Mouse (Mus musculus) heart, postnatal 0 days (tissue): ENCODE results near the gene Samd7. TPM values are rescaled to one million over a fixed set of nuclear protein-coding genes. Genes with fewer than 3 reads are reported as not detected.
"Not testable (repeated sequence)": the region's sequence is repeated elsewhere in the genome, so short reads cannot be mapped to it uniquely, and the experiment has no call there.

Experiments
- ATAC-seq: fragments of 200-750 bp; cut with Nextera tagmentation; 2 replicates; pipeline ENCODE4 v1.8.0; 2017; ENCODE audit warnings: low read depth, moderate number of reproducible peaks, moderate library complexity; ENCODE audit not compliant: insufficient read depth
- DNase-seq: peaks from one replicate; pipeline ENCODE4 v3.0.0-alpha.2; 2016; ENCODE audit warnings: low spot score
- H3K27ac ChIP-seq: fragments of 300-500 bp; sonication (generic); 2 replicates; pipeline ENCODE4 v1.5.1; 2014; ENCODE audit warnings: low read depth, mild to moderate bottlenecking
- H3K27me3 ChIP-seq: fragments of 300-500 bp; sonication (generic); 2 replicates; pipeline ENCODE4 v1.6.1; 2014; ENCODE audit warnings: low read length, mixed read lengths; ENCODE audit not compliant: control insufficient read depth, insufficient read depth
- H3K36me3 ChIP-seq: fragments of 300-500 bp; sonication (generic); replicated peaks from 2 replicates; pipeline ENCODE4 v1.6.1; 2014; ENCODE audit warnings: low read length, mixed read lengths; ENCODE audit not compliant: control insufficient read depth, insufficient read depth
- H3K4me1 ChIP-seq: fragments of 300-500 bp; sonication (generic); 2 replicates; pipeline ENCODE4 v1.6.1; 2014; ENCODE audit warnings: antibody characterized with exemption; ENCODE audit not compliant: control insufficient read depth, insufficient read depth
- H3K4me2 ChIP-seq: fragments of 300-500 bp; sonication (generic); 2 replicates; pipeline ENCODE4 v1.6.1; 2014; ENCODE audit warnings: low read depth, mild to moderate bottlenecking, low read length, moderate library complexity
- H3K4me3 ChIP-seq: fragments of 300-500 bp; sonication (generic); 2 replicates; pipeline ENCODE4 v1.5.1; 2014; ENCODE audit warnings: low read depth, low read length
- H3K9ac ChIP-seq: fragments of 300-500 bp; sonication (generic); replicated peaks from 2 replicates; pipeline ENCODE4 v1.6.1; 2014; ENCODE audit warnings: low read depth, low read length, mixed read lengths
- H3K9me3 ChIP-seq: fragments of 300-500 bp; sonication (generic); replicated peaks from 2 replicates; pipeline ENCODE4 v1.6.1; 2016; ENCODE audit warnings: low read length; ENCODE audit not compliant: control insufficient read depth
- CTCF ChIP-seq: IDR thresholded peaks from 2 replicates; pipeline ENCODE4 v1.5.1; 2016; ENCODE audit warnings: antibody characterized with exemption, control low read depth, low read depth
- EP300 ChIP-seq: IDR thresholded peaks from 2 replicates; pipeline ENCODE4 v1.6.1; 2016; ENCODE audit warnings: antibody characterized with exemption, low read depth
- WGBS: fragments of 180-500 bp; shearing (Covaris S2); extraction: QIAGEN DNeasy Blood & Tissue Kit; methylation state at CpG from one replicate; pipeline ENCODE4 v1.1.7; 2014; 5-methylcytosine and 5-hydroxymethylcytosine counted together
- polyA plus RNA-seq: library from polyadenylated mRNA; unstranded; fragments of >200 nt; fragmentation: Nextera tagmentation; extraction: Ambion mirVana; gene quantifications from 2 replicates; pipeline ENCODE4 v1.2.1, GENCODE M21; 2015
- total RNA-seq: library from RNA; depleted of rRNA; stranded (reverse); fragments of >200 nt; gene quantifications from 2 replicates; pipeline ENCODE4 v1.2.3, GENCODE M21; 2014; ENCODE audit warnings: low replicate concordance; rRNA removed

Samd7 gene
- total RNA-seq (not detected in 2 replicates), polyA plus RNA-seq (not detected in 2 replicates)

DNA sequence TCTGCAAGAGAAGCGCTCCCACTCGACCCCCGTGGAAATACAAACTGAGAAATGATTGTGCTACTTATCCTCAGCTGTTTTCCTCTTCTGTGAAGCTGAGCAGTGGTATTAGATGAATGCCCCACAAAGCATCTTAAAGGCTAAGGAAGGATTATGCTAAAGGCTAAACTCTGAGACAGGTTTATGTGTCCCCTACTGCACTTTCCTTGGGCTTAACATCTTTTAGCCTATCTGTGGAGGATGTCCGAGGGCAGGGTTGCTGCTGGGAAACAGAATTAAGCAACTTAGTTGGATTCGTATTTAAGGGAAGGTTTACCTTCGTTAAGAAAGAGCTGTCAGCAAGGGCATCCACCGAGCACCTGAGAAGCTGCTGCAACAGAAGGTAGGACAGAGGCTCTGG lies at the start of gene Samd7:
Gene Samd7, plus strand, starts transcription at position 288 of the 400 bp plus-strand sequence.
- Histone ChIP-seq H3K4me3 (no peak within 1 kb of the TSS), H3K9ac (no peak within 1 kb of the TSS), H3K27me3 (no peaks in the 10 kb centered on the region), H3K9me3 (no peaks in the 10 kb centered on the region), H3K4me2 (no peak within 1 kb of the TSS), H3K27ac (no peak within 1 kb of the TSS), H3K36me3 (no peaks in the 10 kb centered on the region), H3K4me1 (peaks cover 6% of the 10 kb centered on the region; the same call in 1 of the 2 replicates)
- 82% methylated on average over 7 of the region's 7 CpGs for WGBS
- no peak for ATAC-seq
- TF ChIP-seq EP300 (no peak), CTCF (no peak)
- no peak for DNase-seq

DNA sequence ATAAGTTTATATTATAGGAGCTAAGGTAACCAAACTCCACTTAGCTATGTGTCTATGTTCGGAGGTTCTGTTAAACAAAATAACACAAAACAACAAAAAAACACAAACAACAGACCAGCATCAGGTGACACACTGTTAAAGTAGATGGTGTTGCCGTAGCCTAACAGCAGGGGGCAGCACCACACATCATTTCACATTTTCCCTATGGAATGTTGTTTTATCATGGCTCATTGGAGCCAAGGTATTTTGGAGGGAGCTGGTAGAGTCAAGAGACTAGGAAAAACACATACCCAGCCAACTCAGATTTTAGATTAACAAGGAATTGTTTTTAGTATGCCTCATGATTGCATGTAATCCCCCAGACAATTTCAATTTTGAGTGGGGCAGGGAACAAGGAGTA lies 49.7 kb upstream of the Samd7 start:
- Histone ChIP-seq H3K27ac (no peak overlapping the region), H3K9ac (no peak overlapping the region), H3K9me3 (no peaks in the 10 kb centered on the region), H3K36me3 (no peaks in the 10 kb centered on the region), H3K4me2 (no peak overlapping the region), H3K27me3 (no peaks in the 10 kb centered on the region), H3K4me1 (0 out of 2 replicates have a peak, but pooled peaks cover 3% of the 10 kb centered on the region), H3K4me3 (no peak overlapping the region)
- TF ChIP-seq EP300: no peak
- peak; percentile 85 for TF ChIP-seq CTCF
- DNase-seq (peak; percentile 55), ATAC-seq (peak; percentile 62; the same call in 1 of the 2 replicates)
- 14% methylated on average over 2 of the region's 2 CpGs for WGBS

DNA sequence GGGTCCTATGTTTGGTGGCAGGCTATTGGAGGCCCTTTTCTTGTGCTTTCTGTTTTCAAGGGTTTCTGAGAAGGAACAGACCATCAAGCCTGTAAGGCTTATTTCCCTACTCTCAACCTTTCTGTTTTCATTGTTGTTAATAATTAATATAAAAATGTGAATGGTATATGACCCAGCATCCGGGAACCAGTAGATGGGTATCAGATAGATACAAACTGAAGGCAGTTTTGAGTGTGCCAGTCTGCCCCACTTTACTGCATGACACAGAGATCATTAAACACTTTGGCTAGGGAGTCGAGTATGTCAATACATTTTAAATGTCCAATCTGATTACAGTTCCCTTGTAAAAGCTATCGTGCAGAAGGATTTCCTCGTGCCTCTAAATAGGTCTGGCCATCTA lies 48.2 kb upstream of the Samd7 start:
- Histone ChIP-seq H3K4me2 (no peak overlapping the region), H3K4me1 (0 out of 2 replicates have a peak, but pooled peaks cover 3% of the 10 kb centered on the region), H3K9me3 (no peaks in the 10 kb centered on the region), H3K36me3 (no peaks in the 10 kb centered on the region), H3K27ac (no peak overlapping the region), H3K4me3 (no peak overlapping the region), H3K9ac (no peak overlapping the region), H3K27me3 (no peaks in the 10 kb centered on the region)
- WGBS: 61% methylated on average over 4 of the region's 4 CpGs
- DNase-seq: no peak
- TF ChIP-seq CTCF: no peak
- no peak for TF ChIP-seq EP300
- ATAC-seq: no peak

DNA sequence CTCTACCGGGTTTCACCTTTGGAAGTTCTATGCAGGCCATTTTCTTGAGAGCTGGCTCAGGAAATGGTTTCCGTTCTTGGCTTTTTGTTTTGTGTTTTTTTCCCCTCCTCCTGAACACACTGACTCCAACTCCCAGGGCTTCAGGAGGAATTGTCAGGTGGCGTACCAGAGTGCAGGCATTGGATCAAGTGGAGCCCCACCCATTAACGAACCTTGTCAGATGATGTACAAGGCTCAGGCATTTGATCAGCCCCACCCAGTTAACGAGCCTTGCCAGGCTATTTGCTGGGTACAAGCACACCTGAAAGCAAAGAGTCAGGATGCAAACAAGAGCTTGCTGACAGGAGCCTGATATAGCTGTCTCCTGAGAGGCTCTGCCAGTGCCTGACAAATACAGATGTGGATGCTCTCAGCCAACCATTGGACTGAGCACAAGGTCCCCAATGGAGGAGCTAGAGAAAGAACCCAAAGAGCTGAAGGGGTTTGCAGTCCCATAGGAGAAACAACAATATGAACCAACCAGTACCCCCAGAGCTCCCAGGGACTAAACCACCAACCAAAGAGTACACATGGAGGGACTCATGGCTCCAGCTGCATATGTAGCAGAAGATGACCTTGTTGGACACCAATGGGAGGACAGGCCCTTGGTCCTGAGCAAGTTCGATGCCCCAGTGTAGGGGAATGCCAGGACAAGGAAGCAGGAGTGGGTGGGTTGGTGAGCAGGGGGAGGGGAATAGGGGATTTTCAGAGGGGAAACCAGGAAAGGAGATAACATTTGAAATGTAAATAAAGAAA lies 46.2 kb upstream of the Samd7 start, which contains the start of gene Lrrc31:
Gene Lrrc31, minus strand, starts transcription at position 133 of the 795 bp plus-strand sequence.
- H3K4me1 ChIP-seq, H3K4me3 ChIP-seq, H3K27ac ChIP-seq, H3K9me3 ChIP-seq, H3K36me3 ChIP-seq, H3K9ac ChIP-seq, DNase-seq, ATAC-seq, H3K27me3 ChIP-seq, H3K4me2 ChIP-seq: not testable (repeated sequence)
- WGBS: 73% methylated on average over 6 of the region's 6 CpGs

DNA sequence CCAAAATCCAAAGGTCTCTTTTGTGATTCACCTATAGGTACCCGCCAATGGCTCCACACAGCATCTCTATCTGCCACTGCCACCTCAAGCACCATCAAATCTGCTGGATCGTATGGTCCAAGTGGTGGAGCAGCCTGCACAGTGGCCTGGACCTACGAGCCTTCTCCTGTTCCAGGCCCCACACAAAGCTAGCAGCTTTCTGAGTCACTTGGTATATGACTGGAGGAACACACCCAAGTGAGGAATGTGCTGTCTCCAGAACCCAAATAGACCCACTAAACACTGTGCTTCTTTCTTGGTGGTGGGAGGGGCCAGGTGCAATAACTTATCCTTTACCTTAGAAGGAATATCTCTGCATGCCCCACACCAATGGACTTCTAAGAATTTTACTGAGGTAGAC lies 40.1 kb upstream of the Samd7 start:
- TF ChIP-seq CTCF (no peak), EP300 (no peak)
- Histone ChIP-seq H3K27me3 (no peaks in the 10 kb centered on the region), H3K4me1 (no peaks in the 10 kb centered on the region), H3K27ac (no peak overlapping the region), H3K4me3 (no peak overlapping the region), H3K9ac (no peak overlapping the region), H3K9me3 (no peaks in the 10 kb centered on the region), H3K4me2 (no peak overlapping the region), H3K36me3 (no peaks in the 10 kb centered on the region)
- 79% methylated on average over 3 of the region's 3 CpGs for WGBS
- ATAC-seq (no peak), DNase-seq (no peak)
